Mouse (Mus musculus): ENCODE results near the gene Rnf144b.

- TF ChIP-seq CTCF (IDR thresholded peaks at IDR 0.05; ENCODE audit: low read depth, low read length) (no peak), GATA1 (IDR thresholded peaks at IDR 0.05; ENCODE audit: borderline replicate concordance, low read length) (no peak)
Observed at GRCm38 (mm10) chr13:47164732-47165131, 42.3 kb downstream of the Rnf144b start.
